Mouse (Mus musculus) liver, embryonic 14.5 days (tissue): ENCODE measurements at regions not wholly inside any gene's neighbourhood (a gene's known extent, or its start where the extent isn't known, plus 50 kb on each side); places are given as distances from the start of the nearest gene placed in this dataset.
A peak's percentile ranks its signal among the peaks of the same experiment; 100 is the strongest.

Experiments
- ATAC-seq: fragments of 200-750 bp; cut with Nextera tagmentation; 2 replicates; pipeline ENCODE4 v1.8.0; 2017; ENCODE audit warnings: moderate number of reproducible peaks, mild to moderate bottlenecking, moderate library complexity; ENCODE audit not compliant: insufficient read depth
- DNase-seq, 3 experiments: peaks; one replicate each; pipeline ENCODE4 v3.0.0-alpha.2; 2012 to 2013; ENCODE audit warnings: low read depth in 3 of 3, low spot score in 3 of 3
- H3K27ac ChIP-seq: fragments of 300-500 bp; sonication (generic); 2 replicates; pipeline ENCODE4 v1.5.1; 2014; ENCODE audit warnings: moderate library complexity, mild to moderate bottlenecking, control low read depth, inconsistent platforms
- H3K27me3 ChIP-seq: fragments of 300-500 bp; sonication (generic); 2 replicates; pipeline ENCODE4 v1.6.1; 2014; ENCODE audit warnings: mild to moderate bottlenecking, low read length, moderate library complexity; ENCODE audit not compliant: control insufficient read depth, insufficient read depth
- H3K36me3 ChIP-seq: fragments of 300-500 bp; sonication (generic); replicated peaks from 2 replicates; pipeline ENCODE4 v1.6.1; 2014; ENCODE audit warnings: low read depth; ENCODE audit not compliant: control insufficient read depth, insufficient read depth
- H3K4me1 ChIP-seq, 2 experiments: fragments of 200-500 bp in 1 of 2; fragments of 300-500 bp in 1 of 2; sonication (generic) in 1 of 2; replicated peaks; 2 replicates each; pipeline ENCODE4 v1.6.1; 2012 to 2014; ENCODE audit warnings: antibody characterized with exemption in 1 of 2, inconsistent platforms in 1 of 2, low read length in 1 of 2; ENCODE audit not compliant: control insufficient read depth in 2 of 2, insufficient read depth in 2 of 2
- H3K4me2 ChIP-seq: fragments of 300-500 bp; sonication (generic); 2 replicates; pipeline ENCODE4 v1.6.1; 2014; ENCODE audit warnings: low read depth, mild to moderate bottlenecking, control low read depth, moderate library complexity
- H3K4me3 ChIP-seq, 2 experiments: fragments of 200-500 bp in 1 of 2; fragments of 300-500 bp in 1 of 2; sonication (generic) in 1 of 2; 2 replicates each; pipeline ENCODE4 v1.5.1; 2012 to 2014; ENCODE audit warnings: low read depth in 2 of 2, low read length in 2 of 2, mild to moderate bottlenecking in 2 of 2, control low read depth in 1 of 2, inconsistent platforms in 1 of 2, moderate library complexity in 1 of 2; ENCODE audit not compliant: insufficient read depth in 1 of 2
- H3K9ac ChIP-seq: fragments of 300-500 bp; sonication (generic); replicated peaks from 2 replicates; pipeline ENCODE4 v1.6.1; 2014; ENCODE audit warnings: mild to moderate bottlenecking, control low read depth, moderate library complexity
- H3K9me3 ChIP-seq: fragments of 300-500 bp; sonication (generic); 2 replicates; pipeline ENCODE4 v1.6.1; 2016; ENCODE audit warnings: low read length, mixed read lengths; ENCODE audit not compliant: control insufficient read depth
- CTCF ChIP-seq: IDR thresholded peaks from 2 replicates; pipeline ENCODE4 v1.5.1; 2016; ENCODE audit warnings: antibody characterized with exemption, low read depth, control low read depth
- EP300 ChIP-seq: IDR thresholded peaks from 2 replicates; pipeline ENCODE4 v1.6.1; 2016; ENCODE audit warnings: antibody characterized with exemption, low read depth
- WGBS: fragments of 180-500 bp; shearing (Covaris S2); extraction: QIAGEN DNeasy Blood & Tissue Kit; methylation state at CpG from one replicate; pipeline ENCODE4 v1.1.7; 2014; ENCODE audit not compliant: insufficient replicate concordance; 5-methylcytosine and 5-hydroxymethylcytosine counted together

GRCm38 (mm10) chr3:149196477-149197185, 206.3 kb upstream of the Adgrl2 start:
- Histone ChIP-seq H3K27ac (no peak overlapping the region), H3K4me1 (no peaks in the 10 kb centered on the region), H3K4me2 (no peak overlapping the region), H3K27me3 (no peaks in the 10 kb centered on the region), H3K36me3 (no peaks in the 10 kb centered on the region), H3K4me3 (no peak overlapping the region), H3K9ac (no peak overlapping the region), H3K9me3 (no peaks in the 10 kb centered on the region)
- TF ChIP-seq CTCF = no peak
- no peak for TF ChIP-seq EP300
- ATAC-seq = no peak
- WGBS = 63% methylated on average over 8 of the region's 8 CpGs
- DNase-seq = no peak

GRCm38 (mm10) chr3:149190856-149191576, 200.7 kb upstream of the Adgrl2 start:
- Histone ChIP-seq H3K9me3 (no peaks in the 10 kb centered on the region), H3K4me3 (no peak overlapping the region), H3K9ac (no peak overlapping the region), H3K27me3 (no peaks in the 10 kb centered on the region), H3K4me1 (no peaks in the 10 kb centered on the region), H3K4me2 (no peak overlapping the region), H3K27ac (no peak overlapping the region), H3K36me3 (no peaks in the 10 kb centered on the region)
- 62% methylated on average over 19 of the region's 19 CpGs for WGBS
- TF ChIP-seq CTCF (no peak), EP300 (no peak)
- no peak for ATAC-seq
- no peak for DNase-seq

GRCm38 (mm10) chr3:149184136-149184551, 193.8 kb upstream of the Adgrl2 start:
- Histone ChIP-seq H3K4me2 (no peak overlapping the region), H3K36me3 (no peaks in the 10 kb centered on the region), H3K4me1 (peaks cover 0 to 11% of the 10 kb centered on the region in 2 experiments; a peak in 2 of 4 replicates), H3K27me3 (no peaks in the 10 kb centered on the region), H3K27ac (no peak overlapping the region), H3K4me3 (no peak overlapping the region), H3K9ac (no peak overlapping the region), H3K9me3 (no peaks in the 10 kb centered on the region)
- DNase-seq (no peak), ATAC-seq (peak; percentile 48; the same call in 1 of the 2 replicates)
- TF ChIP-seq EP300 = no peak
- TF ChIP-seq CTCF = no peak
- WGBS = 5% methylated on average over 12 of the region's 12 CpGs

GRCm38 (mm10) chr3:149182095-149182494, 191.7 kb upstream of the Adgrl2 start:
- ATAC-seq (no peak), DNase-seq (no peak)
- peaks cover 0 to 11% of the 10 kb centered on the region in 2 experiments; a peak in 2 of 4 replicates for H3K4me1 ChIP-seq
- H3K4me3 ChIP-seq = no peak overlapping the region
- H3K36me3 ChIP-seq = no peaks in the 10 kb centered on the region
- 66% methylated on average over 5 of the region's 5 CpGs for WGBS
- no peak overlapping the region for H3K27ac ChIP-seq
- no peaks in the 10 kb centered on the region for H3K9me3 ChIP-seq
- TF ChIP-seq EP300 (no peak), CTCF (no peak)
- no peak overlapping the region for H3K9ac ChIP-seq
- H3K27me3 ChIP-seq = no peaks in the 10 kb centered on the region
- no peak overlapping the region for H3K4me2 ChIP-seq

GRCm38 (mm10) chr3:149180129-149180528, 189.8 kb upstream of the Adgrl2 start:
- 77% methylated on average over 8 of the region's 8 CpGs for WGBS
- ATAC-seq (no peak), DNase-seq (no peak)
- no peak overlapping the region for H3K4me3 ChIP-seq
- peaks cover 0 to 13% of the 10 kb centered on the region in 2 experiments; a peak in 2 of 4 replicates for H3K4me1 ChIP-seq
- no peak overlapping the region for H3K9ac ChIP-seq
- H3K27ac ChIP-seq = no peak overlapping the region
- H3K4me2 ChIP-seq = no peak overlapping the region
- TF ChIP-seq CTCF (no peak), EP300 (no peak)
- no peaks in the 10 kb centered on the region for H3K27me3 ChIP-seq
- no peaks in the 10 kb centered on the region for H3K9me3 ChIP-seq
- no peaks in the 10 kb centered on the region for H3K36me3 ChIP-seq
